Mouse (Mus musculus) thymus, adult 2 months (tissue): Measurements from ENCODE around the gene Pdlim4.

ENCODE experiments used
- CTCF ChIP-seq: fragments of 200-500 bp; IDR thresholded peaks from 2 replicates; pipeline ENCODE4 v1.5.1; 2012; ENCODE audit warnings: mild to moderate bottlenecking, control low read depth, low read length, moderate library complexity, borderline replicate concordance; ENCODE audit not compliant: control insufficient read depth, poor library complexity, insufficient read depth; ENCODE audit errors: extremely low read depth
- POLR2A ChIP-seq: fragments of 200-500 bp; IDR thresholded peaks from 2 replicates; pipeline ENCODE4 v1.6.1; 2012; ENCODE audit warnings: mild to moderate bottlenecking, low read length, control low read depth, moderate library complexity; ENCODE audit not compliant: control insufficient read depth, poor library complexity, insufficient read depth; ENCODE audit errors: extremely low read depth

DNA sequence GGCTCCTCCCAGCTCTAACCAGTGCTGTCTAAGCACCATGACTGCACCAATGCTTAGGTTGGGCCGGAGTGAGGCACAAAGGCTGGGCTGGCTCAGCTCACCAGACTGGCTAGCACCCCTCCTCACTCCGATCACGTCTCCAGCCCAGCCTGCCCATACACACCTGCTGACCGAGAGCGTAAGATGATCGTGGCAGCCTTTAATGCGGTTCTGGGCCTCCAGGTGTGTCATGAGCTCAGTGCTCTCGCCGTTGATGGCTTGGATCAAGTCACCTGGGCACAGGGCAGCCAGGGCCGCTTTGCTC lies 5.4 kb downstream of the Pdlim4 start:
- TF ChIP-seq CTCF, result 0 out of 2 replicates have a peak, but pooled peaks have one; percentile 20
- TF ChIP-seq POLR2A, result no peak
